Mouse (Mus musculus): ENCODE measurements at regions not wholly inside any gene's neighbourhood (a gene's known extent, or its start where the extent isn't known, plus 50 kb on each side); places are given as distances from the start of the nearest gene placed in this dataset.

GRCm38 (mm10) chr3:150752787-150753186 lies 684.9 kb upstream of the Adgrl4 start:
- Histone ChIP-seq H3K9me3 (replicated peaks; ENCODE audit: control insufficient read depth, low read length) (no peaks in the 10 kb centered on the region), H3K27me3 (ENCODE audit: control insufficient read depth, insufficient read depth, low read length) (no peaks in the 10 kb centered on the region), H3K4me2 (ENCODE audit: low read depth, low read length) (no peak overlapping the region), H3K4me3 (ENCODE audit: low read length) (no peak overlapping the region), H3K27ac (ENCODE audit: low read length) (no peak overlapping the region), H3K4me1 (ENCODE audit: control insufficient read depth, insufficient read depth, low read length) (no peaks in the 10 kb centered on the region), H3K36me3 (ENCODE audit: control insufficient read depth, insufficient read depth) (no peaks in the 10 kb centered on the region), H3K9ac (ENCODE audit: low read length) (no peak overlapping the region)
- ATAC-seq (replicated peaks; ENCODE audit: extremely low read depth, insufficient read depth, low FRiP score): no peak
- WGBS: 93% methylated on average over 1 of the region's 1 CpGs

DNA sequence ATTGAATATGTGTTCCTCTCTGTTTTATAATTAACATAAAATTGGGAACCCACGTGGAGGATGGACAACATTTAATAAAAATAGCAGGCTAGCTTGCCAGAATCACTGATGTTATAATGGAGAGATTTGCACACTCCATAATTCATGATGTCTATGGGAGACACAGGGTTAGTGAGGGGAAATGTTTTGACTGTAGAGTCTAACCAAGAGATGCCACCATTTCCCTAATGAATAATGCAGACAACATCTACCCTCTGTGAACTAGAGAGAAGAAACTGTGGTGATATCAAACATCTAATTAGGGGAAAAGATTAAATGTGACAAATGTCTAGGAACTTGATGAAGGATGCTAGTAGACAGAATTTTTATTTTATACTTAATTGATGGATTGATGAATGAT lies 677.8 kb upstream of the Adgrl4 start:
- ATAC-seq (replicated peaks; ENCODE audit: extremely low read depth, insufficient read depth, low FRiP score): no peak
- WGBS: 59% methylated on average over 1 of the region's 1 CpGs
- H3K27ac ChIP-seq (ENCODE audit: low read length): no peak overlapping the region

GRCm38 (mm10) chr3:150784576-150784975 lies 653.1 kb upstream of the Adgrl4 start:
- Histone ChIP-seq H3K36me3 (ENCODE audit: control insufficient read depth, insufficient read depth) (no peaks in the 10 kb centered on the region), H3K27ac (ENCODE audit: low read length) (no peak overlapping the region), H3K4me3 (ENCODE audit: low read length) (no peak overlapping the region), H3K9me3 (replicated peaks; ENCODE audit: control insufficient read depth, low read length) (no peaks in the 10 kb centered on the region), H3K4me2 (ENCODE audit: low read depth, low read length) (no peak overlapping the region), H3K27me3 (ENCODE audit: control insufficient read depth, insufficient read depth, low read length) (no peaks in the 10 kb centered on the region), H3K4me1 (ENCODE audit: control insufficient read depth, insufficient read depth, low read length) (no peaks in the 10 kb centered on the region), H3K9ac (ENCODE audit: low read length) (no peak overlapping the region)
- ATAC-seq (replicated peaks; ENCODE audit: extremely low read depth, insufficient read depth, low FRiP score): no peak
- WGBS: 72% methylated on average over 3 of the region's 3 CpGs

More for the DNA sequence above, 677.8 kb upstream of the Adgrl4 start:
- no peaks in the 10 kb centered on the region for H3K9me3 ChIP-seq (replicated peaks; ENCODE audit: control insufficient read depth, low read length)
- no peak overlapping the region for H3K9ac ChIP-seq (ENCODE audit: low read length)
- H3K4me1 ChIP-seq (ENCODE audit: control insufficient read depth, insufficient read depth, low read length): no peaks in the 10 kb centered on the region
- no peaks in the 10 kb centered on the region for H3K36me3 ChIP-seq (ENCODE audit: control insufficient read depth, insufficient read depth)
- no peak overlapping the region for H3K4me3 ChIP-seq (ENCODE audit: low read length)
- H3K27me3 ChIP-seq (ENCODE audit: control insufficient read depth, insufficient read depth, low read length): no peaks in the 10 kb centered on the region
- H3K4me2 ChIP-seq (ENCODE audit: low read depth, low read length): no peak overlapping the region

GRCm38 (mm10) chr3:150817807-150818206 lies 619.9 kb upstream of the Adgrl4 start:
- no peaks in the 10 kb centered on the region for H3K36me3 ChIP-seq (ENCODE audit: control insufficient read depth, insufficient read depth)
- H3K4me3 ChIP-seq (ENCODE audit: low read length): no peak overlapping the region
- no peaks in the 10 kb centered on the region for H3K9me3 ChIP-seq (replicated peaks; ENCODE audit: control insufficient read depth, low read length)
- no peaks in the 10 kb centered on the region for H3K27me3 ChIP-seq (ENCODE audit: control insufficient read depth, insufficient read depth, low read length)
- no peak overlapping the region for H3K9ac ChIP-seq (ENCODE audit: low read length)
- no peak for ATAC-seq (replicated peaks; ENCODE audit: extremely low read depth, insufficient read depth, low FRiP score)
- H3K4me1 ChIP-seq (ENCODE audit: control insufficient read depth, insufficient read depth, low read length): peaks cover 7% of the 10 kb centered on the region
- H3K4me2 ChIP-seq (ENCODE audit: low read depth, low read length): no peak overlapping the region
- no peak overlapping the region for H3K27ac ChIP-seq (ENCODE audit: low read length)

- no peak overlapping the region for H3K4me2 ChIP-seq (ENCODE audit: low read depth, low read length)
- no peaks in the 10 kb centered on the region for H3K27me3 ChIP-seq (ENCODE audit: control insufficient read depth, insufficient read depth, low read length)
- 33% methylated on average over 4 of the region's 4 CpGs for WGBS
- no peak overlapping the region for H3K9ac ChIP-seq (ENCODE audit: low read length)
- no peak overlapping the region for H3K4me3 ChIP-seq (ENCODE audit: low read length)
- peaks cover 13% of the 10 kb centered on the region for H3K4me1 ChIP-seq (ENCODE audit: control insufficient read depth, insufficient read depth, low read length)
- no peaks in the 10 kb centered on the region for H3K36me3 ChIP-seq (ENCODE audit: control insufficient read depth, insufficient read depth)
- no peaks in the 10 kb centered on the region for H3K9me3 ChIP-seq (replicated peaks; ENCODE audit: control insufficient read depth, low read length)
- no peak overlapping the region for H3K27ac ChIP-seq (ENCODE audit: low read length)
- no peak for ATAC-seq (replicated peaks; ENCODE audit: extremely low read depth, insufficient read depth, low FRiP score)
These were observed 618.3 kb upstream of the Adgrl4 start for GRCm38 (mm10) chr3:150819369-150819768.

DNA sequence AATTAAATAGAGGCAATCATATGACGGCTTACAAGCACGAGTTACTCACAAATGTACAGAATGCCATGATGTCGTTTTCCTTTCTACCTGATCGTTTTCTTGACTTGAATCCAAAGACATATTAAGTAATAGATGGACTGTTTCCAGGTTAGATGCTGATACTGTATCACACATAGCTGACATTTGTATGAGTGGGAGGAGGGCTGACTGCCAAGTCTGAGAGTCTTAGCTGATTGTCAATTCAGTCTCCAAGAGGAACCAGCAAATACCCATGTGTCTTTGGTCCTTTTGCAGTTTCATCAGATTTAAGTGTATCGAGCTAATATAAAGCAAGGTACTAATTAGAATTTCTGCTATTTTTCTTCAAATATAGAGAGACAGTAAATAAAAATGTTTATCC lies 617.6 kb upstream of the Adgrl4 start:
- no peak for ATAC-seq (replicated peaks; ENCODE audit: extremely low read depth, insufficient read depth, low FRiP score)
- H3K27me3 ChIP-seq (ENCODE audit: control insufficient read depth, insufficient read depth, low read length): no peaks in the 10 kb centered on the region
- WGBS: 35% methylated on average over 5 of the region's 5 CpGs
- no peak overlapping the region for H3K9ac ChIP-seq (ENCODE audit: low read length)
- H3K9me3 ChIP-seq (replicated peaks; ENCODE audit: control insufficient read depth, low read length): no peaks in the 10 kb centered on the region
- peaks cover 13% of the 10 kb centered on the region for H3K4me1 ChIP-seq (ENCODE audit: control insufficient read depth, insufficient read depth, low read length)
- H3K27ac ChIP-seq (ENCODE audit: low read length): no peak overlapping the region
- H3K36me3 ChIP-seq (ENCODE audit: control insufficient read depth, insufficient read depth): no peaks in the 10 kb centered on the region
- peak overlapping the region; percentile 40; the same call in 1 of the 2 replicates for H3K4me2 ChIP-seq (ENCODE audit: low read depth, low read length)
- no peak overlapping the region for H3K4me3 ChIP-seq (ENCODE audit: low read length)

DNA sequence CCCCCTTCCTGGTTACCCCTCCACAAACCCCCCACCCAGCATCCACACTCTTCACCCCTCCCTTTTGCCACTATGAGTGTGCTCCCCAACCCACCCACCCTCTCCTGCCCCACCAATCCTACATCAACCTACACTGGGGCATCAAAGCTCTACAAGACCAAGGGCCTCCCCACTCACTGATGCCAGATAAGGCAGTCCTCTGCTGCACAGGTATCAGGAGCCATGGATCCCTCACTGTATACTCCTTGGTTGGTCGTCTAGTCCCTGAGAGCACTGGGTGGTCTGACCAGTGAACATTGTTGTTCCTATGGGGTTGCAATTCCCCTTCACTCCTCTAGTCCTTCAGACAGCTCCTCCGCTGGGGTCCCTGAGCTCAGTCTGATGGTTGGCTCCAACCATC lies 591.7 kb upstream of the Adgrl4 start:
- H3K27me3 ChIP-seq (ENCODE audit: control insufficient read depth, insufficient read depth, low read length): no peaks in the 10 kb centered on the region
- ATAC-seq (replicated peaks; ENCODE audit: extremely low read depth, insufficient read depth, low FRiP score): no peak
- WGBS: 94% methylated on average over 2 of the region's 2 CpGs
- H3K4me3 ChIP-seq (ENCODE audit: low read length): no peak overlapping the region
- H3K36me3 ChIP-seq (ENCODE audit: control insufficient read depth, insufficient read depth): no peaks in the 10 kb centered on the region
- H3K4me1 ChIP-seq (ENCODE audit: control insufficient read depth, insufficient read depth, low read length): no peaks in the 10 kb centered on the region
- H3K9ac ChIP-seq (ENCODE audit: low read length): no peak overlapping the region
- no peak overlapping the region for H3K27ac ChIP-seq (ENCODE audit: low read length)
- no peaks in the 10 kb centered on the region for H3K9me3 ChIP-seq (replicated peaks; ENCODE audit: control insufficient read depth, low read length)
- H3K4me2 ChIP-seq (ENCODE audit: low read depth, low read length): no peak overlapping the region

- Histone ChIP-seq H3K36me3 (ENCODE audit: control insufficient read depth, insufficient read depth) (no peaks in the 10 kb centered on the region), H3K4me2 (ENCODE audit: low read depth, low read length) (no peak overlapping the region), H3K9ac (ENCODE audit: low read length) (no peak overlapping the region), H3K27me3 (ENCODE audit: control insufficient read depth, insufficient read depth, low read length) (no peaks in the 10 kb centered on the region), H3K4me1 (ENCODE audit: control insufficient read depth, insufficient read depth, low read length) (no peaks in the 10 kb centered on the region), H3K9me3 (replicated peaks; ENCODE audit: control insufficient read depth, low read length) (no peaks in the 10 kb centered on the region), H3K4me3 (ENCODE audit: low read length) (no peak overlapping the region), H3K27ac (ENCODE audit: low read length) (no peak overlapping the region)
- no peak for ATAC-seq (replicated peaks; ENCODE audit: extremely low read depth, insufficient read depth, low FRiP score)
- 67% methylated on average over 4 of the region's 4 CpGs for WGBS
These were observed 585.6 kb upstream of the Adgrl4 start for GRCm38 (mm10) chr3:150852107-150852506.

DNA sequence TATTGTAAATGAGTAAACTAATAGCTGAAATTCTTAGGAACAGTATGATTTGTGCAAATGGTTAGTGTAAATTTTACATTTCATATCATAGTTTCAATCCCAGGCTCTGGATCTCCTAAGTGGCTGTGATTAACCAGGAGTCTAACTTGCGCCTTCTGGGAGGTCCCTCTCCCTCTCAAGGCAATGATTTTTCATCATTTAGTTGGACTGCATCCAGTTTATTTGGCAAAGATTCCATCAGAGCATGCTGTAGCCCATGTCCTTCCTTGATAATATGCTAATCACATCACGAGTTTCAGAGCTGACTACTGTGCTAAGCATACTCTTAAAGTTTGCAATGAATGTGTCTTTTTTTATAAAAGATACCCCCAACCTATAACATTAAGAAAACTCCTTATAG lies 541.0 kb upstream of the Adgrl4 start:
- no peaks in the 10 kb centered on the region for H3K36me3 ChIP-seq (ENCODE audit: control insufficient read depth, insufficient read depth)
- no peaks in the 10 kb centered on the region for H3K9me3 ChIP-seq (replicated peaks; ENCODE audit: control insufficient read depth, low read length)
- H3K4me2 ChIP-seq (ENCODE audit: low read depth, low read length): no peak overlapping the region
- no peak overlapping the region for H3K4me3 ChIP-seq (ENCODE audit: low read length)
- no peak for ATAC-seq (replicated peaks; ENCODE audit: extremely low read depth, insufficient read depth, low FRiP score)
- H3K4me1 ChIP-seq (ENCODE audit: control insufficient read depth, insufficient read depth, low read length): no peaks in the 10 kb centered on the region
- no peak overlapping the region for H3K27ac ChIP-seq (ENCODE audit: low read length)
- H3K9ac ChIP-seq (ENCODE audit: low read length): no peak overlapping the region
- H3K27me3 ChIP-seq (ENCODE audit: control insufficient read depth, insufficient read depth, low read length): no peaks in the 10 kb centered on the region
- 70% methylated on average over 2 of the region's 2 CpGs for WGBS

DNA sequence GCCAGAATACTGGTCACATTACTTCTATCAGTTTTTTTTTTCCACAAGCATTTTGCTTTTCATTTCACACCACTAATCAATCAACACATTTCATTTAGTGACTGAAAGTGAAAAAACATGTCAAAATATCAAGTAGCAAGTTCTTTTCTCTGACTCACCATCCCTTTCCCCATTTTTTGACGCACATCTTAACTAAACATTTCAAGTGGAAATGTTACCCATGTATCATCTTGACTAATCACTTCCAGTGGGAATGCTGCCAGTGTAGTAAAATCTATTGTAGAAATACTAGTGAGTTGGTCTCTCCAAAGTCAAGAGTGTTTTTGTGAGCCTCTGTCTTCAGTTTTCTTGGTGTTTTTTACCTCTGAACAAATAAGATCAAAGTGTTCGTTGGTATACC lies 527.6 kb upstream of the Adgrl4 start:
- ATAC-seq (replicated peaks; ENCODE audit: extremely low read depth, insufficient read depth, low FRiP score): no peak
- Histone ChIP-seq H3K9me3 (replicated peaks; ENCODE audit: control insufficient read depth, low read length) (no peaks in the 10 kb centered on the region), H3K4me3 (ENCODE audit: low read length) (no peak overlapping the region), H3K36me3 (ENCODE audit: control insufficient read depth, insufficient read depth) (no peaks in the 10 kb centered on the region), H3K27me3 (ENCODE audit: control insufficient read depth, insufficient read depth, low read length) (no peaks in the 10 kb centered on the region), H3K27ac (ENCODE audit: low read length) (no peak overlapping the region), H3K9ac (ENCODE audit: low read length) (no peak overlapping the region), H3K4me2 (ENCODE audit: low read depth, low read length) (no peak overlapping the region), H3K4me1 (ENCODE audit: control insufficient read depth, insufficient read depth, low read length) (no peaks in the 10 kb centered on the region)
- WGBS: 54% methylated on average over 2 of the region's 2 CpGs
